Mouse (Mus musculus) forebrain, embryonic 12.5 days (tissue): ENCODE measurements around the gene Isx. TPM values are rescaled to one million over a fixed set of nuclear protein-coding genes. Genes with fewer than 3 reads are reported as not detected.

Experiments used
- ATAC-seq: fragments of 200-750 bp; cut with Nextera tagmentation; 2 replicates; pipeline ENCODE4 v1.8.0; 2017; ENCODE audit warnings: moderate TSS enrichment; ENCODE audit not compliant: low FRiP score
- H3K27ac ChIP-seq: fragments of 300-500 bp; sonication (generic); 2 replicates; pipeline ENCODE4 v1.5.1; 2016; ENCODE audit warnings: mild to moderate bottlenecking
- H3K27me3 ChIP-seq: fragments of 300-500 bp; sonication (generic); 2 replicates; pipeline ENCODE4 v1.6.1; 2016; ENCODE audit warnings: mild to moderate bottlenecking
- H3K36me3 ChIP-seq: fragments of 300-500 bp; sonication (generic); replicated peaks from 2 replicates; pipeline ENCODE4 v1.6.1; 2016; ENCODE audit warnings: mild to moderate bottlenecking
- H3K4me1 ChIP-seq: fragments of 300-500 bp; sonication (generic); 2 replicates; pipeline ENCODE4 v1.6.1; 2016
- H3K4me2 ChIP-seq: fragments of 300-500 bp; sonication (generic); 2 replicates; pipeline ENCODE4 v1.6.1; 2016; ENCODE audit warnings: mild to moderate bottlenecking, moderate library complexity
- H3K4me3 ChIP-seq: fragments of 300-500 bp; sonication (generic); replicated peaks from 2 replicates; pipeline ENCODE4 v1.5.1; 2016; ENCODE audit warnings: mild to moderate bottlenecking
- H3K9ac ChIP-seq: fragments of 300-500 bp; sonication (generic); 2 replicates; pipeline ENCODE4 v1.6.1; 2016; ENCODE audit warnings: mild to moderate bottlenecking
- H3K9me3 ChIP-seq: fragments of 300-500 bp; sonication (generic); 2 replicates; pipeline ENCODE4 v1.6.1; 2016
- WGBS: fragments of 180-500 bp; shearing (Covaris S2); methylation state at CpG from one replicate; pipeline ENCODE4 v1.1.7; 2016; 5-methylcytosine and 5-hydroxymethylcytosine counted together
- polyA plus RNA-seq: library from polyadenylated mRNA; unstranded; fragments of >200 nt; fragmentation: Nextera tagmentation; extraction: Ambion mirVana; gene quantifications from 2 replicates; pipeline ENCODE4 v1.2.1, GENCODE M21; 2016

Isx gene
- not detected in 2 replicates for polyA plus RNA-seq

DNA sequence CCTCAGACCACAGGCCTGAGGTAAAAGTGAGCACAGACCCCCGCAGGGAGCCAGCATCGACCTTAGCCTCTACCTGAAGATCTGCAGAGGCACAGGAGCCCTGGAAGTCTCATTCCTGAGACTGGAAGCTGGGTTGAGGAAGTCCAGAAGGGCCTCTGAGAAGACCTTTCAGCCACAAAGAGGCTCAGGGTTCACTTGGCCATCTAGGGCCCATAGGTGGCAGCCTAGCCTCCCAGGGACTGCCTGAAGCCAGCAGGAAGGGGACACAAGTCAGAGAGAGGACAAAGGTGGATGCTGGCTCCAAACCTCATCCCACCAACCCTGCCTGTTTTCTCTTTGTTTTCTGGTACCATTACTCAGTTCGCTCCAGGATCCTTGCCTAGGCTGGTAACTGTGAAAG, at the start of gene Isx:
TSS of gene Isx (plus strand) at position 234 of the 400 bp plus-strand sequence.
- ATAC-seq, result no peak
- 93% methylated on average over 3 of the region's 3 CpGs for WGBS
- H3K4me3 ChIP-seq, result no peak within 1 kb of the TSS

DNA sequence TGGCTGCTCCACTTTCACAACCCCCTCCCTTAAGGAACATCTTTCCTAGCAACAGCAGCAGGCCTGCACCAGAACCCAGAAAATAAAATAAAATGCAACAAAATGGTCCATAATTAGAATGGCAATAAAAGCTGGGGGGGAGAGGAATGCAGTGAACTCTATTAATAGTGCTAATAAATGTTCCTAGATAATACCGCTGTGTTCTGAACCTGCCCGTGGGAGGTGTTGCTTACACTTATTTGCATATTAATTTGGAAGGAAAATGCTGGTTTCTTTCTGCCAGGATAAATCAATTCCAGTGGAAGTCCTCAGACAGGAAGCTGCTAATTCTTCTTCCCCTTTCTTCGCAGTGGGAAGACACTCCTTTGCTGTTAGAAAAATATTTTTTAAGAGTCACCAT, 45.3 kb upstream of the Isx start:
- Histone ChIP-seq H3K27ac (no peak overlapping the region), H3K36me3 (no peaks in the 10 kb centered on the region), H3K4me1 (no peaks in the 10 kb centered on the region), H3K9ac (no peak overlapping the region), H3K4me3 (no peak overlapping the region), H3K9me3 (no peaks in the 10 kb centered on the region), H3K4me2 (no peak overlapping the region), H3K27me3 (no peaks in the 10 kb centered on the region)
- ATAC-seq, result no peak
- WGBS, result 68% methylated on average over 3 of the region's 3 CpGs

More for the DNA sequence above, at the start of gene Isx:
- H3K36me3 ChIP-seq, result no peaks in the 10 kb centered on the region
- no peak within 1 kb of the TSS for H3K27ac ChIP-seq
- no peaks in the 10 kb centered on the region for H3K9me3 ChIP-seq
- H3K4me1 ChIP-seq, result no peaks in the 10 kb centered on the region
- no peak within 1 kb of the TSS for H3K9ac ChIP-seq
- H3K27me3 ChIP-seq, result no peaks in the 10 kb centered on the region
- no peak within 1 kb of the TSS for H3K4me2 ChIP-seq

DNA sequence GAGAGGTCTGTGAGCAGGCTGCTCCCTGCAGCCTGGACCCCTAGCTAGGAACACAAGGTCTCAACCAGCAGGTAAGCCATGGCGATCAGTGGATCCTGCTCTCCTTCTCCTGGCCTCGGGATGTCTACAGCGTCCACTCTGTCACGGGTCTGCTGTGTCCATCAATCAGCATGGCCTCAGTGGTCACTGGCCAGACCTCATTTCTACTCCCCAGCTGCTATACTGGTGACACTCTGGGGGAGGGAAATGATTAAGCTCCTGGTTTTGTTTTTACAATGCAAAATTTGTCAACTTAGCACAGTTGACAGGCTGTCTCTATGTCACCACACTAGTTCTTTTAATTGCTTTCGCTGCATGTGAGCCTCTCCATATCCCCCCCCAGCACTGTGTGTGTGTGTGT, 41.7 kb upstream of the Isx start:
- H3K36me3 ChIP-seq, result no peaks in the 10 kb centered on the region
- no peak overlapping the region for H3K9ac ChIP-seq
- 84% methylated on average over 5 of the region's 5 CpGs for WGBS
- no peak overlapping the region for H3K27ac ChIP-seq
- no peak overlapping the region for H3K4me3 ChIP-seq
- H3K27me3 ChIP-seq, result no peaks in the 10 kb centered on the region
- no peak for ATAC-seq
- no peaks in the 10 kb centered on the region for H3K4me1 ChIP-seq
- H3K9me3 ChIP-seq, result no peaks in the 10 kb centered on the region
- H3K4me2 ChIP-seq, result no peak overlapping the region

DNA sequence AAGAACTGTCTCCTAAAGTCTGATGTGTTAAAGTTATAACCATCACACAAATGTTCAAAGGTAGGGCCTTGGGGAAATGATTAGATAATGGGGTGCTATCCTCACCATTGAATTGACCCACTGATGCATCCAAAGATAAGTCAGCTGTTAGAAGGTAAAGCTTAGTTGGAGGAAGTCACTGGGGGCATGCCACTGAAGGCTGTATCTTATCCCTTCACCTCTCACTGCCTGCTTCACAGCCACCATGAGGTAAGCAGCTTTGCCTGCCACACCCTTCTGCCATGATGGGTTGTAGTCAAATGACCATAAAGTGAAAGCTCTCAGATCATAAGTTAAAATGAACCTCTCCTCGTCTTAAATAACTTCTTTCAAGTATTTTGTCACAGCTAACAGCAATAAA, 38.7 kb upstream of the Isx start:
- Histone ChIP-seq H3K9me3 (no peaks in the 10 kb centered on the region), H3K9ac (no peak overlapping the region), H3K27ac (no peak overlapping the region), H3K27me3 (no peaks in the 10 kb centered on the region), H3K36me3 (no peaks in the 10 kb centered on the region), H3K4me3 (no peak overlapping the region), H3K4me2 (no peak overlapping the region), H3K4me1 (no peaks in the 10 kb centered on the region)
- WGBS, result 70% methylated on average over 1 of the region's 1 CpGs
- ATAC-seq, result no peak

DNA sequence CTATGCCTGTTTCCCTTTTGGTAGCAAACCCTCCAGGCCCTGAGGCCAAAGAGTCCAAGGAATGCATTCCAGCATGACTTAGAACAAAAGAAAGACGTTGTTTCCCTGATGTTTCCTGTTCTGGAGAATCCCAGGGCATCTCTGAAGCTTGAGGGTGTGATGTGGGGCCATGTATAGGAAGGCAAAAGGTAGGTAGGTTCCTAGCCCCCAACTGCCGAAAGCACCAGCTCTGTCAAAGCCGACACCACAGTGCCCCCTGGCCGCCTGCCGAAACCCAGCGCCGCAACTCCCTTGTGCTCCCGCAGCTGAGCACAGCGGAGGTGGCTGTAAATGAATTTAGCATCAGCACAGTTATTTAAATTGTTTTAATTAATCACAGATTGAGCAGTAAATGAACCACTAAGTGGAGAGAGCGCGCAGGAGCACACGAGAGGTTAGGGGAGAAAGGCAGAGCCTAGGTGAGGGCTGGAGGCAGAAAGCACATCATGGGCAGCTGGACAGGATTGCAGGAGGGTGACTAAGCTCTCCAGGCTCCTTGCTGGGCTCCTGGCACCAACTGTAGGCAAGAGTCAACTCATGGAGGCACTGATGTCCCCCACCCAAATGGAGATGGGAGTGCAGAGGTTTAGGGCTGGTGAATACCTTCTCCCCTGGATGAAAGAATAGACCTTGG, 25.5 kb upstream of the Isx start:
- H3K9me3 ChIP-seq, result no peaks in the 10 kb centered on the region
- H3K9ac ChIP-seq, result no peak overlapping the region
- H3K4me2 ChIP-seq, result no peak overlapping the region
- H3K36me3 ChIP-seq, result no peaks in the 10 kb centered on the region
- H3K4me3 ChIP-seq, result no peak overlapping the region
- H3K4me1 ChIP-seq, result no peaks in the 10 kb centered on the region
- WGBS, result 18% methylated on average over 12 of the region's 12 CpGs
- no peak overlapping the region for H3K27ac ChIP-seq
- 0 out of 2 replicates have a peak, but pooled peaks have one; percentile 27 for ATAC-seq
- no peaks in the 10 kb centered on the region; the same call in 1 of the 2 replicates for H3K27me3 ChIP-seq

DNA sequence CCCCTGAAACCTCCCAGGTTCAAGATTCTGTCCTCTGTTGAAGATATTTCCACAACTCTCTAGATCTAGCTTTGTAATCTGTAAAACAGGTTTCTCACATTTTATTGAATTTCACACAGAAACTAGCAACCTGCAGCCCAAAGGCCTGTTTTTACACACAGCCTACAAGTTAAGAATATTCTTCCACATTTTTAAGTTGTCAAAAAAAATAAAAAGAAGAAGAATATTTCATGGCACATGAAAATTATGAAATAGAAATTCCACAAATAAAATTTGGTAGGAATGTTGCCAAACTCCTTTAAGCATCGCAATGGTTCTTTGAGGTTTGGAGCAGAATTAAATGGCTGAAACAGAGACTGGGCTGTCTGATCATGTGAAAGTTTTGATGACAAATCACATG, 24.3 kb upstream of the Isx start:
- Histone ChIP-seq H3K27ac (no peak overlapping the region), H3K4me2 (no peak overlapping the region), H3K9ac (no peak overlapping the region), H3K36me3 (no peaks in the 10 kb centered on the region), H3K4me3 (no peak overlapping the region), H3K4me1 (no peaks in the 10 kb centered on the region), H3K9me3 (no peaks in the 10 kb centered on the region), H3K27me3 (no peaks in the 10 kb centered on the region; the same call in 1 of the 2 replicates)
- no peak for ATAC-seq
- WGBS, result 97% methylated on average over 1 of the region's 1 CpGs

DNA sequence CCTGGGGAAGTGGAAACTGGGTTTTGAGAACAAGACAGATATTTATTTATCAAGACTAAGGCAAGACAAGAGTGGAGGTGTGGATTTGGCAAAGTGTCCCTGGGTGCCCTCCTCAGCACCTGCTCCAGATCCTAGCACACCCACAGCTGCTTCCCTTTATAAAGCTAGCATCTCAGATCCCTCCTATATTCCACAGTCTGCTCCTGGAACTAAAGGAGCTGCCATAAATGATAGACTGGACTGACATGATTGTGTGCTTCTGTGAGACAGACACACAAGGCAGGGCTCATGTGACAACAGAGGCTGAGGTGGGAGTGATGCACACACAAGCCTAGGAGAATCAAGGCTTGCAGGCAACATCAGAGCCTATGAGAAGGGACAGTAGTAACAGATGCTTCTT, 22.0 kb upstream of the Isx start:
- ATAC-seq, result no peak
- H3K36me3 ChIP-seq, result no peaks in the 10 kb centered on the region
- H3K4me3 ChIP-seq, result no peak overlapping the region
- no peak overlapping the region for H3K9ac ChIP-seq
- H3K4me2 ChIP-seq, result no peak overlapping the region
- H3K9me3 ChIP-seq, result no peaks in the 10 kb centered on the region
- no peaks in the 10 kb centered on the region for H3K4me1 ChIP-seq
- no peak overlapping the region for H3K27ac ChIP-seq
- H3K27me3 ChIP-seq, result no peaks in the 10 kb centered on the region; the same call in 1 of the 2 replicates

DNA sequence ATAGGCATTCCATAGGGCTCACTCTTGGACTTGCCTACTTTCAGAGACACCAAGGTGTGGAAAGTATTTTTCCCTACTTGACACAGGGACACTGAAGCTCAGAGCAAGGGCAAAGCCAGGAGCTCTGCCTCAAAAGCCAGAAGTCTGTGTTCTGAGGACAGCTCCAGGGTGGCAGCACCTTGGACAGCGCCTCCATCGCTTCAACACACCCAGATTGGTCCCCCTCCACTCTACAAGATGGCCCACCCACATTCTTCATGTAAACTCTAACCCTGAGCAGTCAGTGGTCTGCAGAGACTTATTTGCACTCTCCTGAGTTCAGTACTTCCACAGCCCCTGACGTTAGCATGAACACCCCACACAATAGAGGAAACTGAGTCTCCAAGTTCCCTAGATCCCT, 21.1 kb upstream of the Isx start:
- no peak overlapping the region for H3K4me3 ChIP-seq
- no peaks in the 10 kb centered on the region; the same call in 1 of the 2 replicates for H3K27me3 ChIP-seq
- H3K4me2 ChIP-seq, result no peak overlapping the region
- ATAC-seq, result no peak
- H3K4me1 ChIP-seq, result no peaks in the 10 kb centered on the region
- no peaks in the 10 kb centered on the region for H3K36me3 ChIP-seq
- no peak overlapping the region for H3K27ac ChIP-seq
- H3K9ac ChIP-seq, result no peak overlapping the region
- no peaks in the 10 kb centered on the region for H3K9me3 ChIP-seq
- WGBS, result 29% methylated on average over 3 of the region's 3 CpGs

DNA sequence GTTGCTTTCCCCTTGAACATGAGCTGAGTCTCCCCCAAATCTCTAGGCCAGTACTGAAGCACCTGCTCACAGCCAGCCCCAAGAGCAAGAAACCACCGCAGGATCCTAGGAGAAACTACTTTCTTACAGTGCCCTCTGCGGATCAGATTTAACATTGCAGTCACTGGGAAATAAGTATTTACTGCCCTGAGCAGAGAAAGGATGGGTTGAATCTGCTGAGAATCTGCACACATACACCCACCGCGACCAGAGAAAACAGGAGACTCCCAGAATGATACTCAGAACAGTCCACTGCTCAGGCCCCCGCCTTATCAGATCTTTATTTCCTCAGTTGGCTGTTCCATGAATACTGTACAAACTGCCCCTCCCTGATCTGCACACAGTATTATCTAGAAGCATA, 19.5 kb upstream of the Isx start:
- ATAC-seq, result peak; percentile 46
- no peaks in the 10 kb centered on the region for H3K27me3 ChIP-seq
- no peak overlapping the region for H3K9ac ChIP-seq
- WGBS, result 30% methylated on average over 5 of the region's 5 CpGs
- H3K4me2 ChIP-seq, result no peak overlapping the region
- no peaks in the 10 kb centered on the region for H3K36me3 ChIP-seq
- no peaks in the 10 kb centered on the region for H3K9me3 ChIP-seq
- H3K4me1 ChIP-seq, result no peaks in the 10 kb centered on the region
- H3K27ac ChIP-seq, result no peak overlapping the region
- no peak overlapping the region for H3K4me3 ChIP-seq

DNA sequence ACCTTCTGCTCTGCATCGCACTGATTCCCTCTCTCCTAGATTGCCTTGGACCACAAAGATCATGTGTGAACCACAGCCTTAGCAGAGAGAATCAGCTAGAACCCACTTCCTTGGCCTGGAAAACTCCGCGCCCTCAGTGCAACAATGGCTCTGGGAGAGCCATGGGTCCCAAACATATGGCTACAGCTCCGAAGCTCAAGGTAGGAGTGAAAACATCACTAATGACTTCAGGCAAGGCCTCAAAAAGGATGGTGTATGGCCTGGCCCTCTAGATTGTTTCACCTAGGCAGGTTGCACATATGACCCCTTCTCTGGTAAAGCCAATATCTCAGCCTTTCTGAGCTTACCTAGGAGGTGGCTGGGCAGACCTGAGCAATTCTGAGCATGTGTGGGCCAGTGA, 18.2 kb upstream of the Isx start:
- WGBS, result 89% methylated on average over 4 of the region's 4 CpGs
- no peak overlapping the region for H3K4me2 ChIP-seq
- no peak overlapping the region for H3K9ac ChIP-seq
- no peak overlapping the region for H3K4me3 ChIP-seq
- no peaks in the 10 kb centered on the region for H3K9me3 ChIP-seq
- no peaks in the 10 kb centered on the region for H3K36me3 ChIP-seq
- H3K27ac ChIP-seq, result no peak overlapping the region
- no peaks in the 10 kb centered on the region for H3K27me3 ChIP-seq
- H3K4me1 ChIP-seq, result no peaks in the 10 kb centered on the region
- ATAC-seq, result no peak

DNA sequence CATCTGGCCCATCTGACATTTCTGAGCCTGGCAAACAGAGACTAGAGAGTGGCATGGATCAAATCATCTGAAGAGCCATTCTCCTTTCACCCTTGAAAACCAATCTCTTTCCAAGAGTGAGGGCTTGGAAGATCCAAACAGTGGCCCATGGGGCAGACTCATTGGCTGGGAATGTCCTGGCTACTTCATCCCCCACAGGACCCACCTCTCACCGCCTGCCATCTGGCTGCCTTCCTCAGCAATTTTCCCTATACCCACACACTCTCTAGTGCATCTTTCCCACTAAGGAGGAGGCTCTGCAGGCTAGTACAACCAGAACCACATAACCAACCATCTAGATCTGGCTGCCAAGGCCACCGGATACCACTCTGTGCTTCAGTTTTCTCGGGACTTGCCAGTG, 17.6 kb upstream of the Isx start:
- H3K4me1 ChIP-seq, result no peaks in the 10 kb centered on the region
- no peaks in the 10 kb centered on the region for H3K9me3 ChIP-seq
- no peaks in the 10 kb centered on the region for H3K27me3 ChIP-seq
- no peak for ATAC-seq
- no peak overlapping the region for H3K9ac ChIP-seq
- no peak overlapping the region for H3K4me3 ChIP-seq
- H3K27ac ChIP-seq, result no peak overlapping the region
- no peak overlapping the region for H3K4me2 ChIP-seq
- WGBS, result 95% methylated on average over 3 of the region's 3 CpGs
- no peaks in the 10 kb centered on the region for H3K36me3 ChIP-seq

DNA sequence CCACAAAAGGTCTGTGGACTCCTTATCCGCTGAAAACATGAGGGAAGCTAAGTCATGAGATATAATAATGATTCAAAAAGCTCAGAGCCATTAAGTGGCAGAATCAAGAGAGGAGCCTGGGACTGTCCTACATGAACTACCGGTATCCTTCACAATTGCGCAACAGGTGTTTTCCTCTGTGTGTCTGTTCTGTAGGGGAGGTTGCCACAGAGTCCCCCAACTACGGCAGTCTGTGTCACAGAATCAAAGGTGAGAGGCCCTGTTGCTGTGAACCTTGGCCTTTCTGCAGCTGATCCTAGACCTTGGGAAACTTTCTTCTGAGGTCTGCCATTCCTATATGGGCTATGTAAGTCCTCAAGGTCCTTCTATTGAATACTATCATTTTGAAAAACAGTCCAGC, 13.7 kb upstream of the Isx start:
- 93% methylated on average over 4 of the region's 4 CpGs for WGBS
- Histone ChIP-seq H3K36me3 (no peaks in the 10 kb centered on the region), H3K9ac (no peak overlapping the region), H3K4me3 (no peak overlapping the region), H3K4me2 (no peak overlapping the region), H3K9me3 (no peaks in the 10 kb centered on the region), H3K27ac (no peak overlapping the region), H3K27me3 (no peaks in the 10 kb centered on the region), H3K4me1 (no peaks in the 10 kb centered on the region)
- ATAC-seq, result no peak

DNA sequence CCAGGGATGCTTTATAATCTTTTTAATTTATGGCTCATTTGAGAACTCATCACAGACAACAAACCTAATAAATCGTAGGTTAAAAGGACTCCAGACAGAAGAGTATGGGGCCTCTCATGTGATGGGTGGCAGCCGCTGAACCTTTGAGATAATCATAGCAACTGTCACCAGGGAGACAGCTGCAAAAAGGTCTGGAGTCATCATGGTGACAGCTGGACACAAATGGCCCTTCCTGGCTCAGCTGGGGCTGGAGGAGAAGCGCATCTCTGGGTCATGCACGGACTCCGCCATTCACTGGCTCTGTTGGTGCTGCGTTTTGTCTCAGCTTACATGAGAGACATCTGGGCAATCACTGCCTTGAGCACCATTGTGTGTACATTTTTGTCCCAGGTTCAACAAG, 12.5 kb upstream of the Isx start:
- Histone ChIP-seq H3K4me3 (no peak overlapping the region), H3K9ac (no peak overlapping the region), H3K27me3 (no peaks in the 10 kb centered on the region), H3K36me3 (no peaks in the 10 kb centered on the region), H3K27ac (no peak overlapping the region), H3K4me2 (no peak overlapping the region), H3K4me1 (no peaks in the 10 kb centered on the region), H3K9me3 (no peaks in the 10 kb centered on the region)
- 80% methylated on average over 6 of the region's 6 CpGs for WGBS
- ATAC-seq, result peak; percentile 67
